Mouse (Mus musculus): Measurements from ENCODE around the gene Vipas39. TPM values are rescaled to one million over a fixed set of nuclear protein-coding genes. Genes with fewer than 3 reads are reported as not detected.
"Not testable (repeated sequence)": the region's sequence is repeated elsewhere in the genome, so short reads cannot be mapped to it uniquely, and the experiment has no call there.

Gene Vipas39
- total RNA-seq (2014; rRNA removed; ENCODE audit: low replicate concordance) (34.1 and 40.4 TPM in 2 replicates), polyA plus RNA-seq (2015; fragmentation: Nextera tagmentation; extraction: Ambion mirVana) (29.2 and 31.4 TPM in 2 replicates)

- peak; percentile 95 for ATAC-seq (ENCODE audit: insufficient read depth, low read depth)
- peaks cover 52% of the 10 kb centered on the region for H3K36me3 ChIP-seq (replicated peaks; ENCODE audit: control insufficient read depth, insufficient read depth, low read length)
- H3K27me3 ChIP-seq (ENCODE audit: control insufficient read depth, insufficient read depth, low read length): no peaks in the 10 kb centered on the region
- peaks cover 12% of the 10 kb centered on the region for H3K4me1 ChIP-seq (ENCODE audit: control insufficient read depth, insufficient read depth)
- no peaks in the 10 kb centered on the region for H3K9me3 ChIP-seq (replicated peaks; ENCODE audit: control insufficient read depth, low read length)
- TF ChIP-seq CTCF (IDR thresholded peaks at IDR 0.05; ENCODE audit: low read depth) (peak; percentile 48), EP300 (IDR thresholded peaks at IDR 0.05; ENCODE audit: low read depth) (peak; percentile 62; the same call in 1 of the 2 replicates)
- H3K27ac ChIP-seq (ENCODE audit: low read depth): peak within 1 kb of the TSS; percentile 89
- peak within 1 kb of the TSS; percentile 92 for H3K4me3 ChIP-seq (ENCODE audit: low read depth, low read length)
- peak within 1 kb of the TSS; percentile 78 for H3K9ac ChIP-seq (replicated peaks; ENCODE audit: low read depth, low read length)
- DNase-seq (ENCODE audit: low spot score): peak; percentile 99
- peak within 1 kb of the TSS; percentile 90 for H3K4me2 ChIP-seq (ENCODE audit: low read depth, low read length)
- WGBS: 1% methylated on average over 31 of the region's 31 CpGs
These were observed at the start of gene Vipas39, which contains the start of gene Ahsa1 for GRCm38 (mm10) chr12:87266108-87266826. Vipas39 (minus strand) TSS chr12:87266256. Ahsa1 (plus strand) TSS chr12:87266479.

- no peaks in the 10 kb centered on the region for H3K4me1 ChIP-seq (ENCODE audit: control insufficient read depth, insufficient read depth)
- H3K9me3 ChIP-seq (replicated peaks; ENCODE audit: control insufficient read depth, low read length): no peaks in the 10 kb centered on the region
- H3K4me2 ChIP-seq (ENCODE audit: low read depth, low read length): no peak overlapping the region
- WGBS: 76% methylated on average over 2 of the region's 2 CpGs
- DNase-seq (ENCODE audit: low spot score) (no peak), ATAC-seq (ENCODE audit: insufficient read depth, low read depth) (no peak)
- H3K27ac ChIP-seq (ENCODE audit: low read depth): no peak overlapping the region
- H3K27me3 ChIP-seq (ENCODE audit: control insufficient read depth, insufficient read depth, low read length): no peaks in the 10 kb centered on the region
- H3K4me3 ChIP-seq (ENCODE audit: low read depth, low read length): no peak overlapping the region
- no peak overlapping the region for H3K9ac ChIP-seq (replicated peaks; ENCODE audit: low read depth, low read length)
- peaks cover 39% of the 10 kb centered on the region for H3K36me3 ChIP-seq (replicated peaks; ENCODE audit: control insufficient read depth, insufficient read depth, low read length)
- no peak for TF ChIP-seq CTCF (IDR thresholded peaks at IDR 0.05; ENCODE audit: low read depth)
- no peak for TF ChIP-seq EP300 (IDR thresholded peaks at IDR 0.05; ENCODE audit: low read depth)
These were observed 47.0 kb upstream of the Vipas39 start for GRCm38 (mm10) chr12:87313098-87313497.

GRCm38 (mm10) chr12:87306584-87306844 lies 40.5 kb upstream of the Vipas39 start:
- not testable (repeated sequence) for H3K9ac ChIP-seq (replicated peaks; ENCODE audit: low read depth, low read length); H3K27me3 ChIP-seq (ENCODE audit: control insufficient read depth, insufficient read depth, low read length); H3K4me2 ChIP-seq (ENCODE audit: low read depth, low read length); ATAC-seq (ENCODE audit: insufficient read depth, low read depth); H3K27ac ChIP-seq (ENCODE audit: low read depth); H3K4me1 ChIP-seq (ENCODE audit: control insufficient read depth, insufficient read depth); H3K9me3 ChIP-seq (replicated peaks; ENCODE audit: control insufficient read depth, low read length); DNase-seq (ENCODE audit: low spot score); H3K4me3 ChIP-seq (ENCODE audit: low read depth, low read length)
- H3K36me3 ChIP-seq (replicated peaks; ENCODE audit: control insufficient read depth, insufficient read depth, low read length): peaks cover 33% of the 10 kb centered on the region
- WGBS: 72% methylated on average over 4 of the region's 4 CpGs

- H3K27me3 ChIP-seq (ENCODE audit: control insufficient read depth, insufficient read depth, low read length): no peaks in the 10 kb centered on the region
- H3K36me3 ChIP-seq (replicated peaks; ENCODE audit: control insufficient read depth, insufficient read depth, low read length): peaks cover 28% of the 10 kb centered on the region
- ATAC-seq (ENCODE audit: insufficient read depth, low read depth) (no peak; the same call in 1 of the 2 replicates), DNase-seq (ENCODE audit: low spot score) (no peak)
- H3K9me3 ChIP-seq (replicated peaks; ENCODE audit: control insufficient read depth, low read length): no peaks in the 10 kb centered on the region
- H3K27ac ChIP-seq (ENCODE audit: low read depth): no peak overlapping the region
- 0 out of 2 replicates have a peak overlapping the region, but pooled peaks have one; percentile 11 for H3K9ac ChIP-seq (replicated peaks; ENCODE audit: low read depth, low read length)
- TF ChIP-seq CTCF (IDR thresholded peaks at IDR 0.05; ENCODE audit: low read depth) (no peak), EP300 (IDR thresholded peaks at IDR 0.05; ENCODE audit: low read depth) (no peak)
- no peaks in the 10 kb centered on the region; the same call in 1 of the 2 replicates for H3K4me1 ChIP-seq (ENCODE audit: control insufficient read depth, insufficient read depth)
- H3K4me2 ChIP-seq (ENCODE audit: low read depth, low read length): 0 out of 2 replicates have a peak overlapping the region, but pooled peaks have one; percentile 21
- no peak overlapping the region for H3K4me3 ChIP-seq (ENCODE audit: low read depth, low read length)
- WGBS: 31% methylated on average over 13 of the region's 13 CpGs
These were observed 39.9 kb upstream of the Vipas39 start for GRCm38 (mm10) chr12:87305767-87306583.

DNA sequence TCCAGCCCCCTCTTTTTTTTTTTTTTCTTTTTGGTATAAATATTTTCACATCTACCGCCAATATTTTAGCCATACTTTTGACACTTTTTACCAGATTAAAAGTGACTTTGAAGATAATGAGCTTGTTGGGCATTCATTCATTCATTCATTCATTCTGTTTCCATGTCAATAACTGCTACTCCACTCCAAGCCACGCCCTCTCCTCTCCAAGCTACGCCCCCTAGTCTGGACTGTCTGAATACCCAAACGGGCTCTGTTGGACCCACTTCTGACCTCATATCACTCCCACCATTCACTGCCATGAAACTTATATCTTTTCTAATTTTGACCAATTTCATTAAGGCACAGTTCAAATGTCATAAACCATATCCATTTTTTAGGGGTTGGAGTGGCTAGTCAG lies 35.1 kb upstream of the Vipas39 start:
- no peaks in the 10 kb centered on the region for H3K27me3 ChIP-seq (ENCODE audit: control insufficient read depth, insufficient read depth, low read length)
- WGBS: 49% methylated on average over 4 of the region's 4 CpGs
- peaks cover 3% of the 10 kb centered on the region for H3K4me1 ChIP-seq (ENCODE audit: control insufficient read depth, insufficient read depth)
- no peak for TF ChIP-seq EP300 (IDR thresholded peaks at IDR 0.05; ENCODE audit: low read depth)
- DNase-seq (ENCODE audit: low spot score) (no peak), ATAC-seq (ENCODE audit: insufficient read depth, low read depth) (no peak)
- no peak overlapping the region for H3K4me2 ChIP-seq (ENCODE audit: low read depth, low read length)
- no peaks in the 10 kb centered on the region for H3K9me3 ChIP-seq (replicated peaks; ENCODE audit: control insufficient read depth, low read length)
- no peaks in the 10 kb centered on the region for H3K36me3 ChIP-seq (replicated peaks; ENCODE audit: control insufficient read depth, insufficient read depth, low read length)
- no peak overlapping the region for H3K27ac ChIP-seq (ENCODE audit: low read depth)
- no peak overlapping the region for H3K9ac ChIP-seq (replicated peaks; ENCODE audit: low read depth, low read length)
- H3K4me3 ChIP-seq (ENCODE audit: low read depth, low read length): no peak overlapping the region
